Mouse (Mus musculus): ENCODE results near the gene Odc1. TPM values are rescaled to one million over a fixed set of nuclear protein-coding genes. Genes with fewer than 3 reads are reported as not detected.

Odc1 gene
- polyA plus RNA-seq, 1 experiment from 2014 or later, result 144 TPM

DNA sequence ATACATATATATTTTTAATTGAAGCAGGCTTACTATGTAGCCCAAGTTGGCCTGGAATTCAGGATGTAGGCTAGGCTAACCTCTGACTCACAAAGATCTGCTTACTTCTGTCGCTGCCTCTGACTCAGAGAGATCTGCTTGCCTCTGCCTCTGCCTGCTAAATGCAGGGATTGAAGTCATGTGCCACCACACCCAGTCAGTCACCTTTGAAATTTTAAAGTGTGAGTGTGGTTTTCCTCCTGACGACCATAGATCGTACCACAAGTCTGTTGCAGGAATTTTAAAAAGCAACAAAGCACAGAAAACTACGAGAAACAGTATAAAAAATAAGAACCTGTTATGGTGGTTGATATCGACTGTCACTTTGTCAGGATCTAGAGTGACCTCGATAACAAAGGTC, 33.6 kb upstream of the Odc1 start:
- H3K9me3 ChIP-seq (ENCODE audit: control insufficient read depth, low read length), result no peaks in the 10 kb centered on the region
- H3K36me3 ChIP-seq (replicated peaks; ENCODE audit: control insufficient read depth, insufficient read depth), result no peaks in the 10 kb centered on the region
- ATAC-seq (ENCODE audit: low FRiP score), result no peak
- H3K27me3 ChIP-seq (ENCODE audit: control insufficient read depth, insufficient read depth, low read length), result no peaks in the 10 kb centered on the region
- H3K4me3 ChIP-seq (replicated peaks; ENCODE audit: low read length), result no peak overlapping the region
- no peak overlapping the region for H3K4me2 ChIP-seq (replicated peaks)
- DNase-seq (ENCODE audit: low spot score), result no peak
- H3K27ac ChIP-seq, result no peak overlapping the region
- 92% methylated on average over 6 of the region's 6 CpGs for WGBS
- H3K4me1 ChIP-seq (replicated peaks; ENCODE audit: control insufficient read depth, insufficient read depth, low read length), result no peaks in the 10 kb centered on the region
- no peak overlapping the region for H3K9ac ChIP-seq

DNA sequence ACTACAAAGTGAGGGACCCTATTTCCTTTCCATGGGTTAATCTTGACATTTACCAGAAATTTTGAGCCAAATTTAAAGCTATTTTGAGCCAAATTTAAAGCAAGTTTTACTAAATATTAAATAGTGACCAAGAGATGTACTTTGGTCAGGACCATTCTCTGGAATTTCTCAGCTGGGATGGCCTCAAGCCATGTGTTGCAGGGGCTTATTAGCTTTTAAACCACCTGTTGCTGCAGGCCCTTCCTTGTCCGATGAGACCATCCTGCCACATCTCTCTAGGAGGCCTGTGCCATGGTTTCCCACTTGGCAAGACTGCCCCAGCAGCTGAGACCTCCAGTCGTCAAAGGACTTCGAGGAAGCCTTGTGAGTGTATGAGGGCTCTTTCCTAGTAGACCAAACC, 15.4 kb upstream of the Odc1 start:
- no peak overlapping the region for H3K9ac ChIP-seq
- no peak overlapping the region for H3K4me2 ChIP-seq (replicated peaks)
- H3K27ac ChIP-seq, result no peak overlapping the region
- no peak overlapping the region for H3K4me3 ChIP-seq (replicated peaks; ENCODE audit: low read length)
- ATAC-seq (ENCODE audit: low FRiP score) (no peak), DNase-seq (ENCODE audit: low spot score) (no peak)
- H3K36me3 ChIP-seq (replicated peaks; ENCODE audit: control insufficient read depth, insufficient read depth), result no peaks in the 10 kb centered on the region
- H3K4me1 ChIP-seq (replicated peaks; ENCODE audit: control insufficient read depth, insufficient read depth, low read length), result no peaks in the 10 kb centered on the region
- WGBS, result 84% methylated on average over 3 of the region's 3 CpGs
- no peaks in the 10 kb centered on the region for H3K27me3 ChIP-seq (ENCODE audit: control insufficient read depth, insufficient read depth, low read length)
- no peaks in the 10 kb centered on the region for H3K9me3 ChIP-seq (ENCODE audit: control insufficient read depth, low read length)

DNA sequence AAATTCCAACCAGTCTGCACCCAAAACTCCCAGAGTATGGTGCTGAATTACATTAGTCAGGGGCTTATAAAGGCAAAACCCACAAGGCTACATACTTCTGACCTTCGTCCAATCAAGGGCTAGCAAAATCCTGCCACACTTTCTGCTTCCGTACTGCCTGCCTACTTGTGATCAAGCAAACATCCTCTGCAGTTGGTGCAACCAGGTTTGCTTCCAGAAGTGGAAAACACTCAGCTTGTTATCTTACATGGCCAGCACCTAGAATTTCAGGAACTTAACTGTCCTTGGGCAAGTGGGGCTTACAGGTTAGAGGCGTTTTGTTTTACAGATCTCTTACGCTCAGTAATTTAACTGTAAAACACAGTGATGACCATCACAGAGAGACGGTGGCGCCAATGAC, 14.9 kb upstream of the Odc1 start:
- Histone ChIP-seq H3K4me1 (replicated peaks; ENCODE audit: control insufficient read depth, insufficient read depth, low read length) (no peaks in the 10 kb centered on the region), H3K9me3 (ENCODE audit: control insufficient read depth, low read length) (no peaks in the 10 kb centered on the region), H3K4me2 (replicated peaks) (no peak overlapping the region), H3K9ac (no peak overlapping the region), H3K27ac (no peak overlapping the region), H3K4me3 (replicated peaks; ENCODE audit: low read length) (no peak overlapping the region), H3K27me3 (ENCODE audit: control insufficient read depth, insufficient read depth, low read length) (no peaks in the 10 kb centered on the region), H3K36me3 (replicated peaks; ENCODE audit: control insufficient read depth, insufficient read depth) (no peaks in the 10 kb centered on the region)
- DNase-seq (ENCODE audit: low spot score), result no peak
- WGBS, result 87% methylated on average over 6 of the region's 6 CpGs
- ATAC-seq (ENCODE audit: low FRiP score), result no peak

- 91% methylated on average over 4 of the region's 4 CpGs for WGBS
Measured at GRCm38 (mm10) chr12:17530825-17531224, 13.8 kb upstream of the Odc1 start.

GRCm38 (mm10) chr12:17536222-17536621, 8.4 kb upstream of the Odc1 start:
- Histone ChIP-seq H3K4me1 (replicated peaks; ENCODE audit: control insufficient read depth, insufficient read depth, low read length) (no peaks in the 10 kb centered on the region), H3K4me3 (replicated peaks; ENCODE audit: low read length) (no peak overlapping the region), H3K27ac (no peak overlapping the region), H3K9ac (no peak overlapping the region), H3K27me3 (ENCODE audit: control insufficient read depth, insufficient read depth, low read length) (no peaks in the 10 kb centered on the region), H3K4me2 (replicated peaks) (no peak overlapping the region), H3K36me3 (replicated peaks; ENCODE audit: control insufficient read depth, insufficient read depth) (no peaks in the 10 kb centered on the region), H3K9me3 (ENCODE audit: control insufficient read depth, low read length) (no peaks in the 10 kb centered on the region)
- WGBS, result 92% methylated on average over 3 of the region's 3 CpGs
- DNase-seq (ENCODE audit: low spot score) (no peak), ATAC-seq (ENCODE audit: low FRiP score) (no peak)

More at GRCm38 (mm10) chr12:17530825-17531224, 13.8 kb upstream of the Odc1 start:
- Histone ChIP-seq H3K9ac (no peak overlapping the region), H3K27me3 (ENCODE audit: control insufficient read depth, insufficient read depth, low read length) (no peaks in the 10 kb centered on the region), H3K4me3 (replicated peaks; ENCODE audit: low read length) (no peak overlapping the region), H3K4me1 (replicated peaks; ENCODE audit: control insufficient read depth, insufficient read depth, low read length) (no peaks in the 10 kb centered on the region), H3K27ac (no peak overlapping the region), H3K4me2 (replicated peaks) (no peak overlapping the region), H3K36me3 (replicated peaks; ENCODE audit: control insufficient read depth, insufficient read depth) (no peaks in the 10 kb centered on the region), H3K9me3 (ENCODE audit: control insufficient read depth, low read length) (no peaks in the 10 kb centered on the region)
- ATAC-seq (ENCODE audit: low FRiP score) (no peak), DNase-seq (ENCODE audit: low spot score) (no peak)

- Histone ChIP-seq H3K27me3 (ENCODE audit: control insufficient read depth, insufficient read depth, low read length) (no peaks in the 10 kb centered on the region), H3K36me3 (replicated peaks; ENCODE audit: control insufficient read depth, insufficient read depth) (no peaks in the 10 kb centered on the region), H3K27ac (no peak overlapping the region), H3K4me3 (replicated peaks; ENCODE audit: low read length) (no peak overlapping the region), H3K4me2 (replicated peaks) (no peak overlapping the region), H3K9me3 (ENCODE audit: control insufficient read depth, low read length) (no peaks in the 10 kb centered on the region), H3K9ac (no peak overlapping the region), H3K4me1 (replicated peaks; ENCODE audit: control insufficient read depth, insufficient read depth, low read length) (no peaks in the 10 kb centered on the region)
- WGBS, result 89% methylated on average over 3 of the region's 3 CpGs
- ATAC-seq (ENCODE audit: low FRiP score) (no peak), DNase-seq (ENCODE audit: low spot score) (no peak)
Measured at GRCm38 (mm10) chr12:17537147-17537546, 7.4 kb upstream of the Odc1 start.

DNA sequence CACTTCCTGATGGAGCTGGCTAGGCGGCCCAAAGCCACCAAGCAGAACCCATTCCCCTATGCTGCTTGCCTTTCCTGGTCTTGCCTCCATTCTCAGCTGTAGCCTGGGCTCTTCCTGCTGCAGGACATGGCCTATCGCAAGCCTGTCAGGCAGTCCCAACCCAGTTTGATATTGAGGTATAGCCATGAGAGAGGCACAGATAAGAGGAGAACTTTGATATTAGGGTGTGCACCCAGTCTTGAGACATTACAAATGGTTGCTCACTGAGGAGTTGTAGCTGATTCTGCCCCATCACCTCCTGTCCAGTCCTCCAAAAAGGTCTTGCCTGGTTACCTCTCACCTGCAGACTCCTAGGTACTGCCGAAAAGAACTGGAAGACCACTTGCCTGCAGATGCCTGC, 6.5 kb upstream of the Odc1 start:
- WGBS, result 85% methylated on average over 3 of the region's 3 CpGs
- no peak for ATAC-seq (ENCODE audit: low FRiP score)

DNA sequence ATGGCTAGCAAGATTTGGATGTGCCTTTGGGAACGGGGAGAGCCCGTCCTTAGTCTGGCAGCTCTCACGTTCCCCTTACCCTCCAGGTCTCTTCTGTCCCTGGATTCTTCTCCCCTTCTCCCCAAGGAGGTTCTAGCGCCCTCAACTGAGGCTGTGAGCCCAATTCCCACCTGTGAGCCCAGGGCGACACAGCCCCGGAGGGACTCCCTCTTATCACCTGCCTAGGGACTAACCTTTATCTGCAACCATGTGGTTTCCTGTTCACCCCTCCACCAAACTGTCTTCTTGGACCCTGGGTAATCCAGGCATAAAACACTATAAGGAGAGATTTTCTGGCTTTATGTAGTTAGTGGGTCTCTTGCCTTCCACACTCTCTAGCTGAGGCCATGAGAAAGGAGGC, 5.6 kb upstream of the Odc1 start:
- no peak overlapping the region for H3K4me3 ChIP-seq (replicated peaks; ENCODE audit: low read length)
- no peak for DNase-seq (ENCODE audit: low spot score)
- H3K4me1 ChIP-seq (replicated peaks; ENCODE audit: control insufficient read depth, insufficient read depth, low read length), result peaks cover 4% of the 10 kb centered on the region; the same call in 1 of the 2 replicates
- no peak for ATAC-seq (ENCODE audit: low FRiP score)
- H3K9ac ChIP-seq, result no peak overlapping the region
- H3K4me2 ChIP-seq (replicated peaks), result no peak overlapping the region
- H3K36me3 ChIP-seq (replicated peaks; ENCODE audit: control insufficient read depth, insufficient read depth), result no peaks in the 10 kb centered on the region
- no peak overlapping the region for H3K27ac ChIP-seq
- WGBS, result 75% methylated on average over 6 of the region's 6 CpGs
- H3K27me3 ChIP-seq (ENCODE audit: control insufficient read depth, insufficient read depth, low read length), result no peaks in the 10 kb centered on the region
- no peaks in the 10 kb centered on the region for H3K9me3 ChIP-seq (ENCODE audit: control insufficient read depth, low read length)

More for the DNA sequence above, 6.5 kb upstream of the Odc1 start:
- H3K27me3 ChIP-seq (ENCODE audit: control insufficient read depth, insufficient read depth, low read length), result no peaks in the 10 kb centered on the region
- H3K4me3 ChIP-seq (replicated peaks; ENCODE audit: low read length), result no peak overlapping the region
- H3K36me3 ChIP-seq (replicated peaks; ENCODE audit: control insufficient read depth, insufficient read depth), result no peaks in the 10 kb centered on the region
- no peak overlapping the region for H3K4me2 ChIP-seq (replicated peaks)
- no peaks in the 10 kb centered on the region for H3K4me1 ChIP-seq (replicated peaks; ENCODE audit: control insufficient read depth, insufficient read depth, low read length)
- no peak overlapping the region for H3K27ac ChIP-seq
- no peak overlapping the region for H3K9ac ChIP-seq
- no peak for DNase-seq (ENCODE audit: low spot score)
- no peaks in the 10 kb centered on the region for H3K9me3 ChIP-seq (ENCODE audit: control insufficient read depth, low read length)

DNA sequence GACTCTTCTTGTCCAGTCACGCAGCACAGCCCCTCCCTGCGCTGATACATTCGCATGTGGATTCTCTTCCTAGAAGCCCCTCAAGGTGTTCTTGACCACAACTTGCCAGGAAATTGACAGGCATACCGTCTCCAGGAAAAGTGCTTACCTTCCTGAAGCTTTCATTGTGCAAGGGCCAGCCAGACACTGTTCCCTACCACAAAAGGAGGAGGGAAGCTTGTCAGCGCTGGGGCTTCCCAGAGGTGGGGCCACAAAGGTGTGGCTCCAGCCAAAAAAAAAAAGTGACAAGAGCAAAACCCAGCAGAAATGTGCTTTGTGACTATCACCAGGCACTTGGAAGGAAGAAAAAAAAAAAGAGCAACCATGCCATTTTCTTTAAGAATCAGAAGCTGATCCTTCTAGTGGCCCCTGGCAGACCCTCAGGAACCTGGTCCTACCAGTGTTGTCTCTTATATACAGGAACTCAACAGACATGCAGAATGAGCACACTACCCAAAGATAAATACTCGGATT, 4.5 kb upstream of the Odc1 start:
- Histone ChIP-seq H3K9me3 (ENCODE audit: control insufficient read depth, low read length) (no peaks in the 10 kb centered on the region), H3K27me3 (ENCODE audit: control insufficient read depth, insufficient read depth, low read length) (no peaks in the 10 kb centered on the region), H3K9ac (no peak overlapping the region), H3K4me2 (replicated peaks) (no peak overlapping the region), H3K27ac (no peak overlapping the region), H3K36me3 (replicated peaks; ENCODE audit: control insufficient read depth, insufficient read depth) (no peaks in the 10 kb centered on the region), H3K4me1 (replicated peaks; ENCODE audit: control insufficient read depth, insufficient read depth, low read length) (peaks cover 5% of the 10 kb centered on the region; the same call in 1 of the 2 replicates), H3K4me3 (replicated peaks; ENCODE audit: low read length) (no peak overlapping the region)
- DNase-seq (ENCODE audit: low spot score) (no peak), ATAC-seq (ENCODE audit: low FRiP score) (no peak)
- 79% methylated on average over 6 of the region's 6 CpGs for WGBS

- peaks cover 30% of the 10 kb centered on the region for H3K36me3 ChIP-seq (replicated peaks; ENCODE audit: control insufficient read depth, insufficient read depth)
- H3K4me2 ChIP-seq (replicated peaks), result peak overlapping the region; percentile 72
- H3K4me1 ChIP-seq (replicated peaks; ENCODE audit: control insufficient read depth, insufficient read depth, low read length), result peaks cover 21% of the 10 kb centered on the region
- DNase-seq (ENCODE audit: low spot score) (peak; percentile 41), ATAC-seq (ENCODE audit: low FRiP score) (peak; percentile 57)
- H3K27ac ChIP-seq, result peak overlapping the region; percentile 89
- H3K27me3 ChIP-seq (ENCODE audit: control insufficient read depth, insufficient read depth, low read length), result no peaks in the 10 kb centered on the region
- peak overlapping the region; percentile 94 for H3K4me3 ChIP-seq (replicated peaks; ENCODE audit: low read length)
- H3K9ac ChIP-seq, result peak overlapping the region; percentile 90
- no peaks in the 10 kb centered on the region for H3K9me3 ChIP-seq (ENCODE audit: control insufficient read depth, low read length)
- under 1% methylated on average over 40 of the region's 40 CpGs for WGBS
Measured at GRCm38 (mm10) chr12:17545107-17545571, 545 bp downstream of the Odc1 start.
